Mouse (Mus musculus) kidney, embryonic 15.5 days (tissue): Measurements from ENCODE around the gene Ccdc33. TPM values are rescaled to one million over a fixed set of nuclear protein-coding genes. Genes with fewer than 3 reads are reported as not detected.
A peak's percentile ranks its signal among the peaks of the same experiment; 100 is the strongest.

Source experiments
- ATAC-seq: fragments of 200-750 bp; cut with Nextera tagmentation; replicated peaks from 2 replicates; pipeline ENCODE4 v1.8.0; 2017; ENCODE audit warnings: moderate TSS enrichment; ENCODE audit not compliant: low FRiP score
- H3K27ac ChIP-seq: fragments of 300-500 bp; sonication (generic); 2 replicates; pipeline ENCODE4 v1.5.1; 2015; ENCODE audit warnings: mild to moderate bottlenecking, inconsistent platforms
- H3K27me3 ChIP-seq: fragments of 300-500 bp; sonication (generic); 2 replicates; pipeline ENCODE4 v1.6.1; 2015; ENCODE audit warnings: inconsistent platforms
- H3K36me3 ChIP-seq: fragments of 300-500 bp; sonication (generic); 2 replicates; pipeline ENCODE4 v1.6.1; 2015; ENCODE audit warnings: inconsistent platforms
- H3K4me1 ChIP-seq: fragments of 300-500 bp; sonication (generic); 2 replicates; pipeline ENCODE4 v1.6.1; 2015; ENCODE audit warnings: inconsistent platforms
- H3K4me2 ChIP-seq: fragments of 300-500 bp; sonication (generic); 2 replicates; pipeline ENCODE4 v1.6.1; 2015; ENCODE audit warnings: moderate library complexity, mild to moderate bottlenecking, inconsistent platforms
- H3K4me3 ChIP-seq: fragments of 300-500 bp; sonication (generic); replicated peaks from 2 replicates; pipeline ENCODE4 v1.5.1; 2015; ENCODE audit warnings: mild to moderate bottlenecking, inconsistent platforms
- H3K9ac ChIP-seq: fragments of 300-500 bp; sonication (generic); 2 replicates; pipeline ENCODE4 v1.6.1; 2015; ENCODE audit warnings: mild to moderate bottlenecking, inconsistent platforms
- H3K9me3 ChIP-seq: fragments of 300-500 bp; sonication (generic); replicated peaks from 2 replicates; pipeline ENCODE4 v1.6.1; 2016; ENCODE audit warnings: inconsistent platforms
- WGBS: fragments of 180-500 bp; shearing (Covaris S2); methylation state at CpG from one replicate; pipeline ENCODE4 v1.1.7; 2015; ENCODE audit warnings: mixed read lengths; 5-methylcytosine and 5-hydroxymethylcytosine counted together
- polyA plus RNA-seq: library from polyadenylated mRNA; unstranded; fragments of >200 nt; fragmentation: Nextera tagmentation; extraction: Ambion mirVana; gene quantifications from 2 replicates; pipeline ENCODE4 v1.2.1, GENCODE M21; 2015

Gene Ccdc33
- polyA plus RNA-seq, 1 experiment from 2014 or later, result 0.29 TPM

DNA sequence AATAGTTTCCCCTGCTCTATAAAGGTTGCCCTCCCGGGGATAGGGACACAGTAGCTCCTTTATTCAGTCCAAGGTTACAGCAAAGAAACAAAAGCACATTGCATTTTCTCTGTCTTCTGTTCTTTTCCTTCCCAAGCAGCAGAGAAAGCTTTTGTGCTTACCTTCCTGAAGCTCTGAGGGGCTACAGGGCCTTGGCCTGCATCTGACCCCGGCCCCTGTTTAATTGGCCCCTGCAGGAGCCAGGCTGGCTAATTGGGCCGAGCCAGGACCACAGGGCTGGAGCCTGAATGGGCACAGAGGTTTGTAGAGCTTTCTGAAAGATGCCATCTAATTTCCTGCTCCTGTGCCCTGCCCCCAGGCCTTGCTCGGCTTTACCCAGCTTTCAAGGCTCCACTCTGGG, 77.6 kb downstream of the Ccdc33 start:
- peaks cover 19% of the 10 kb centered on the region for H3K27me3 ChIP-seq
- ATAC-seq, result no peak
- H3K36me3 ChIP-seq, result no peaks in the 10 kb centered on the region
- H3K9ac ChIP-seq, result no peak overlapping the region
- 0 out of 2 replicates have a peak overlapping the region, but pooled peaks have one; percentile 42 for H3K27ac ChIP-seq
- H3K4me2 ChIP-seq, result no peak overlapping the region
- peaks cover 46% of the 10 kb centered on the region for H3K4me1 ChIP-seq
- no peak overlapping the region for H3K4me3 ChIP-seq
- no peaks in the 10 kb centered on the region for H3K9me3 ChIP-seq
- 46% methylated on average over 4 of the region's 4 CpGs for WGBS

DNA sequence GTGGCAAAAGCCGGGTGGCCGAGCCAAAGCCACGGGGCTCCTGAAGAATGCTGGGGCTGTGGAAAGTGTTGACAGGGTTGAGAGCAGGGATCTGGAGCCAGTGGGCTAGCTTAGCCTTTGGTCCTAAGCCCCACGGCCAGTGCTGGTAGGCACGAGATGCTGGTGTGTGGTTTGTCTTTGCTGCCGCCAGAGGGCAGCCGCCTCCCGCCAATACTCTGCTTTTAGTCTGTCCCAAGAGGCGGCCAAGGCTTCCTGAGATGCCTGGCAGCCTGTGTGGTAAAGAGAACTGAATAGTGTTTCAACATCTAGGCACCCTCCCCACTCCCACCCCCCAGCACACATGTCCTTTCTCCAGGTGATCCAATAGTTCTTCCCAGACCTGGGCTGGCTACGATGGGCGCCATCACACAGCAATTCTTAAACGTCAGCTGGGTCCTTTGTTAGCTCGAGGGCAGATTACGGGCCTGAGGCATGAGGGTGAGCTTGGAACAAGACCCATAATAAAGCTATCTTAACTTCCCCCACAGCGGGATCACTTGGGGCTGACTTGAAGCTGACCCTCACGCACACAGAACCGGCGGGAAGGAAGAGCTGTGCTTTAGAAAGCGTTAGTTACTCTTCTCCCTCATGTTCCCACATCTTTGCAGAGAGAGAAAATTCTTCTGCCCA, 80.0 kb downstream of the Ccdc33 start:
- Histone ChIP-seq H3K9ac (no peak overlapping the region), H3K4me2 (no peak overlapping the region), H3K27ac (0 out of 2 replicates have a peak overlapping the region, but pooled peaks have one; percentile 20), H3K9me3 (no peaks in the 10 kb centered on the region), H3K4me3 (no peak overlapping the region), H3K27me3 (peaks cover 19% of the 10 kb centered on the region), H3K4me1 (peaks cover 31% of the 10 kb centered on the region), H3K36me3 (no peaks in the 10 kb centered on the region)
- 24% methylated on average over 19 of the region's 19 CpGs for WGBS
- ATAC-seq, result peak; percentile 72; the same call in 1 of the 2 replicates

DNA sequence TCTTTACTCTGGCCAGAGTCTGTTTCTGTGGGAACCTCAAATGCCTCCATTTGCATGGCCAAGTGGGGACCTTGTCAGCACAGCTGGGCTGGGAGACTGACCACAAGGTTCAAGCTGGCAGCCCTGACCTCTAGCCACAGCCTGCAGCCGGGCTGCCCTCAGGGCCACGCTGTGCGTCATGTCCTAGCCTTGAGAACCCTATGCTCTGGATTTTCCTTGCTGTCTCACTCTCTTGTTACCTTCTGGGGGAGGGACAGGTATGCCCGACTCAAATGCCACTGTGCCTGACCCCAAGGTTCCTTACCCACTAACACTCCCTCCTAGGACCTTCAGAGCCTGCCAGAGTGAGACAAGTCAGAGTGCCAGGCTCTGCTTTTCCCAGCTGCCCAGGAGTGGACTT, 81.7 kb downstream of the Ccdc33 start:
- no peak overlapping the region for H3K9ac ChIP-seq
- no peaks in the 10 kb centered on the region for H3K36me3 ChIP-seq
- ATAC-seq, result no peak
- H3K27ac ChIP-seq, result no peak overlapping the region
- H3K4me2 ChIP-seq, result no peak overlapping the region
- no peaks in the 10 kb centered on the region for H3K9me3 ChIP-seq
- H3K27me3 ChIP-seq, result peaks cover 19% of the 10 kb centered on the region
- no peak overlapping the region for H3K4me3 ChIP-seq
- peaks cover 22% of the 10 kb centered on the region for H3K4me1 ChIP-seq
- WGBS, result 69% methylated on average over 4 of the region's 4 CpGs

DNA sequence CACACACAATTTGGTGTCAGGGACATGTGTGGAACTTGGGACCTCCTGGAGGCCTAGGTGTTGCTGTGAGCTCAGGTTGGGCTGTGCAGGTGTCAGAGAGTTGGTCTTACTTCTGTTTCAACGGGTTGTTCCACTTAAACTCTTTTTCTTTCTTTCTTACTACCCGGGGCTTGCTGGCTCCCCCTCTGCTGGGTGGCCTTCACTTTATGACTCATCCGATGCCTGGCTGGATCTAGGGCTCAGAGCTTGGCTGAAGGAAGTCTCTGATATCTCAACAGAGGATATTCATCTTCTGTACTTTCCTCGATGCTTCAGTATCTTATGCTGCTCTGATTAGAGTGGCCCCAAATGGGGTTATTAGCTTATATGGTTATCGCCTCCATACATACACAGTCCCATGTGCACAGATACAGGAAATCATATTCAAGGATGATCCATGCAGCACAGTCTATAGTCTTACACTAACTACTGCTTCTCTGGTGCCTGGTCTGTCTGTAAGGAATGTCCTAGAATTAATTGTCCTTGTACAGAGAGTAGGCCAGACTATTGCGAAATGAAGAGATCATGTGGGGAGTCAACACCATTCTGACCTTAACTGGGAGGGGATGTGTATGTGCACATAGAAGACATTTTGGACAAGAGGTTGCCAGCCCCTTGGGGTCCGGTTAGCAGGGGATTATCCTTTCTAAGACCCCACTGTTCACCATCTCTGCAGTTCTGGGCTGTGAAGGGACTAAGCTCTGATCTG, 82.5 kb downstream of the Ccdc33 start:
- Histone ChIP-seq H3K4me3 (no peak overlapping the region), H3K36me3 (no peaks in the 10 kb centered on the region), H3K4me1 (peaks cover 14% of the 10 kb centered on the region), H3K4me2 (no peak overlapping the region), H3K27me3 (peaks cover 19% of the 10 kb centered on the region), H3K27ac (no peak overlapping the region), H3K9me3 (no peaks in the 10 kb centered on the region), H3K9ac (no peak overlapping the region)
- WGBS, result 68% methylated on average over 7 of the region's 7 CpGs
- ATAC-seq, result no peak

DNA sequence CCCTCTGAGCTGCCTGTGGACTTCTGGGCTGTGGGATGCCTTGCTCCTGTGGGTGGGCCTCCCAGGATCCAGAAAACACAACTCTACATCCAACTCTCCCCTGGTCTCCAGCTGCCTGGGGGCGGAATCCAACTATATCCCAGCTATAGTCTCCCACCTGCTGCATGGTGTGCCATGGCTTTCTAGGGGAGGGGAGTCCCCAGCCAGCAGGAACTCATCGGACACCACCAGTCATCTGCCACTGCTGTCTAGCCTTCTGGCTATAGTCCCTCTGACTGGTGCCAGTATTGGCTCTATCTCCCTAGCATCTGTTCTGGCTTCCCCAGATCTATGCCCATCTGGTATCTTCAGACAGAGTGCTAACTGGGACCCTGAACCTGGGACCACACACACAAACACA, 83.1 kb downstream of the Ccdc33 start:
- ATAC-seq, result no peak
- no peaks in the 10 kb centered on the region for H3K36me3 ChIP-seq
- no peak overlapping the region for H3K4me2 ChIP-seq
- H3K27me3 ChIP-seq, result peaks cover 19% of the 10 kb centered on the region
- WGBS, result 74% methylated on average over 2 of the region's 2 CpGs
- H3K27ac ChIP-seq, result no peak overlapping the region
- no peak overlapping the region for H3K9ac ChIP-seq
- no peaks in the 10 kb centered on the region for H3K9me3 ChIP-seq
- H3K4me3 ChIP-seq, result no peak overlapping the region
- H3K4me1 ChIP-seq, result peaks cover 9% of the 10 kb centered on the region; the same call in 1 of the 2 replicates

DNA sequence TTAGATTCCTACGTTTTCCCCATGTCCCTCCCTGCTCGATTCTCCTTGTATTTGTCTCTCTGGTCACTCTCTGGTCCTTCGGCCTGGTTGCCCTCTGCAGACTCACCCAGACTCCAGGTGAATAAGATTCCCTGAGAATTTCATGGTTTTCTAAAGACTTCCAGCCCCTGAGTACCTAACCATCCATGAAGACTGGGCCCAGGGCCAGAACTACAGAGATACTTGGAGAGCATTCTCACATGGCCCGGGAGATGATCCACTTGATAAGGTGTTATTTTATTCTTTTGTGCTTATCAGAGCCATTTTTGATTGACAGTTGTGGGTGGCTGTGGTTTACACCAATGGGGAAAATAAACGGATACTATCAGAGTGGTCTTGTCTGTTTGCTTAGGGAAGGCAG, 86.7 kb downstream of the Ccdc33 start:
- Histone ChIP-seq H3K36me3 (no peaks in the 10 kb centered on the region), H3K4me2 (no peak overlapping the region), H3K9me3 (no peaks in the 10 kb centered on the region), H3K4me1 (no peaks in the 10 kb centered on the region), H3K27me3 (peaks cover 8% of the 10 kb centered on the region; the same call in 1 of the 2 replicates), H3K4me3 (no peak overlapping the region), H3K9ac (no peak overlapping the region), H3K27ac (no peak overlapping the region)
- 71% methylated on average over 5 of the region's 5 CpGs for WGBS
- ATAC-seq, result no peak

DNA sequence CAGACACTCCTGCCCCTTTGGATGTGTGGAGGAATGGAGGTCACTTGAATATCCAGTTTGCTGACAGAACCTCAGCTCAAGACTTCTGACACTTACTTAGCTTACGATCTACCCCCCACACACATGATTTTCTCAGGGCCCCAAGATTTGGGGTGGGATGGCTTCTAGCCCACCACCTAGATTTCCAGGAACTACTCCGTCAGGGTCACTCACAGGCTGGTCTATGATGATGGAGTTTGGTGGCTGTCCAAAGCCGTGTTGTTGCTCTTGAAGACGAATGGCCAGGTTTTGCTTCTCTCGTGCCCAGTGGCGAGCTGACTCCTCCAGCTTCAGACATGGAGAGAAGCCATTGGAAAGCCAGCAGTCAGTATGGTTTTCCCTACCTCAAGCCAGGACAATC, 89.0 kb downstream of the Ccdc33 start:
- H3K4me2 ChIP-seq, result no peak overlapping the region
- H3K9me3 ChIP-seq, result no peaks in the 10 kb centered on the region
- H3K27ac ChIP-seq, result no peak overlapping the region
- no peaks in the 10 kb centered on the region for H3K4me1 ChIP-seq
- no peaks in the 10 kb centered on the region for H3K36me3 ChIP-seq
- H3K4me3 ChIP-seq, result no peak overlapping the region
- no peak for ATAC-seq
- 0 out of 2 replicates have a peak, but pooled peaks cover 4% of the 10 kb centered on the region for H3K27me3 ChIP-seq
- WGBS, result 83% methylated on average over 6 of the region's 6 CpGs
- H3K9ac ChIP-seq, result no peak overlapping the region

DNA sequence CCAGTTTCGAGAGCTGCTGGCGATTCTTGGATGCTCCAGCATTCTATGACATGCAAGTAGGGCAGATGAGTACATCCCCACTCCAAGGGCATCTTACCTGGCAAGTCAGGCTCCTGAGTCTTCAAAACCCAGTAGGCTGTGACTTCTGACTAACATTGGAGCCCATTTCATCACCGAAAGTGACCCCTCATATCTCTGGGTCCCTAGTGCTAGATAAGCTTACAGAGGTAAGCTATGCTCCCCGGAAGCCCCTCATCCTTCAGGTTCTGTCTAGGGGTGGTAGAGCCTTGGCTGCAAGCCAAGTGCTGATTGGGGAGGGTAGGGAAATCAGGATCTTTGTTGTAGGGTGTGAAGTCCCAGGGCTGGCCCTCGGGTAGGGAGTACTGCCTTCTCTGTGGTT, 89.8 kb downstream of the Ccdc33 start:
- H3K27me3 ChIP-seq, result 0 out of 2 replicates have a peak, but pooled peaks cover 4% of the 10 kb centered on the region
- no peak for ATAC-seq
- no peak overlapping the region for H3K27ac ChIP-seq
- WGBS, result 74% methylated on average over 5 of the region's 5 CpGs
- H3K36me3 ChIP-seq, result no peaks in the 10 kb centered on the region
- no peak overlapping the region for H3K4me3 ChIP-seq
- H3K9me3 ChIP-seq, result no peaks in the 10 kb centered on the region
- no peak overlapping the region for H3K4me2 ChIP-seq
- H3K4me1 ChIP-seq, result no peaks in the 10 kb centered on the region
- H3K9ac ChIP-seq, result no peak overlapping the region

DNA sequence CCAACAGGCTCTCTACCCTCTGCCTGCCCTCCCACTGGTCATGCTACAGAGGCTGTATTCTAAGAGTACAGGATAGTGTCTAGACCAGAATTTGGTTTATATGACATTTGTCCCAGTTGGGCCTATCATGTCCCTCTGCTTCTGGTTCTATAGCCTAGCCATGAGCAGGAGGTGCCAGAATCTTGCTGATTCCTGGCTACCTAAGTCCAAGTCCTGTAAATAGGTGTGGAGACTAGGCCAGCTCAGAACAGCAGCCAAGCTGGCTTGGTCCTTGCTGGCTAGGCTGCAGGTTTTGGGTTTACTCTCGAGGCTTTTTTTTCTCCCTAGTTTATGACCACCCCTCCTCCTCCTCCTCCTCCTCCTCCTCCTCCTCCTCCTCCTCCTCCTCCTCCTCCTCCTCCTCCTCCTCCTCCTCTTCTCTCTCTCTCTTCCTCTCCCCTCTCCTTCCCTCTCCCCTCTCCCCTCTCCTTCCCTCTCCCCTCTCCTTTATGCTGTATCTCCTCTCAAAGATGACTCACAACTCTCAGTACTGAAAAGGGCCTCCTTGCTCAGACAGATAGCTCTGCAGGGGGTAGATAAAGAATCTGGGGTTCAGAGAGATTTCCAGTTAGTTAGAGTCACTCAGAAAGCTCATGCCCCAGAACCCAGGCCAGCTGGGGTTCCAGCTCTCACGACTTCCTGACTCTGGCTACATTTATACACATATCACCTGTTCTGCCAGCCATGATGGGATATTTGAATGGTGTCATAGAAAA, 91.0 kb downstream of the Ccdc33 start:
- WGBS, result 33% methylated on average over 2 of the region's 2 CpGs
- no peaks in the 10 kb centered on the region for H3K4me1 ChIP-seq
- H3K27me3 ChIP-seq, result 0 out of 2 replicates have a peak, but pooled peaks cover 4% of the 10 kb centered on the region
- H3K36me3 ChIP-seq, result no peaks in the 10 kb centered on the region
- ATAC-seq, result no peak
- H3K9ac ChIP-seq, result no peak overlapping the region
- no peak overlapping the region for H3K4me2 ChIP-seq
- no peaks in the 10 kb centered on the region for H3K9me3 ChIP-seq
- no peak overlapping the region for H3K4me3 ChIP-seq
- no peak overlapping the region for H3K27ac ChIP-seq

DNA sequence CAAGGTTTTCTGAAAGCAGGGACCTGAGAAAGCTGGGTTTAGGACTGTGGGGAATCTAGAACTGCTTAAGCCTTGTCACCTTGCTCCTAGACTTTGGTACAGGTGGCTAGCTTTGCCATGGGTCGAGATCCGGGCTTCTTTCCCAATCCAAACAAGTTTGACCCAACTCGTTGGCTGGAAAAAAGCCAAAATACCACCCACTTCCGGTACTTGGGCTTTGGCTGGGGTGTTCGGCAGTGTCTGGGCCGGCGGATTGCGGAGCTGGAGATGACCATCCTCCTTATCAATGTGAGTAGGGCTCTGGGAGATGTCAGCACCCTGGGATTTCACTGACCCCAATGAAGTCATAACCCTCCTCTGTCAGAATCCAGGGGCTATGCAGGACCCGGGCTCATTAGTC, 92.6 kb downstream of the Ccdc33 start:
- H3K9ac ChIP-seq, result no peak overlapping the region
- no peak for ATAC-seq
- no peaks in the 10 kb centered on the region for H3K4me1 ChIP-seq
- no peaks in the 10 kb centered on the region for H3K36me3 ChIP-seq
- H3K4me2 ChIP-seq, result no peak overlapping the region
- H3K4me3 ChIP-seq, result no peak overlapping the region
- H3K27ac ChIP-seq, result no peak overlapping the region
- no peaks in the 10 kb centered on the region for H3K9me3 ChIP-seq
- 86% methylated on average over 9 of the region's 9 CpGs for WGBS
- 0 out of 2 replicates have a peak, but pooled peaks cover 4% of the 10 kb centered on the region for H3K27me3 ChIP-seq

DNA sequence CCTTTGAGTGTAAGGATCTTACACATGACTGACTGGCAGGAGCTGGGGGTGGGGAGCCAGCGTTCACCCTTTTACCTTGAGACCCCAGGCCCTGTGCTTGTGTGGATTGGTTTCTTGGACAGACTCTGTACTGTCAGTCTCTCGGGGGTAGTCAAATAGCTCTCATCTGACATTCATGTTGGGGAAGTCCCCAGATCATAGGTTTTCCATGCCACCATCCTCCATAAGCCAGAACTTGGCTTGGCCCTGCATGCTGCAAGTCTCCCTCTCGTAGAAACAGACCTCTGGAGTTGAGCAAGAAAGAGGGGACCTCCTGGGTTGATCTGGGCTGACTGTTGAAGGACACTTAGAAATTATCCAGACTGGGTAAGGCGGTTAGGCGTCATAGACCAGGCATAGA, 100.2 kb downstream of the Ccdc33 start:
- WGBS, result 87% methylated on average over 5 of the region's 5 CpGs

DNA sequence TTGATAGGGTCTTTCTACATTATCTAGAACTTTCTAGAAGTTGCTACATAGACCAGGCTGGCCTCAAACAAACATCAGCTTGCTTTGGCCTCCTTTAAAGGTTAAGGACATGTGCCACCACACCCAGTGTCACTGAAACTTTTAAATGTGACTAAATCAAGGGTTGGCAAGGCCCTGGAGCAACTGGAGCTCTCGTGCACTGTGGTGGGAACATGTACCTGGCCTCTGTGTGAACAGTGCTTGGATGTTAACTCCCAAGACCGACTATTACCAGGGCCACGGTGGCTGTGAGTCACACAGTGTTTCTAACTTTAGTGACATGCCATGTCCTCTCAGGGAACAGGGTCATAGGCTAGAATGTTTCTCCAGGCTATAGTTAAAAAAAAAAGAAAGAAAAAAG, 101.7 kb downstream of the Ccdc33 start:
- H3K9ac ChIP-seq, result no peak overlapping the region
- no peak overlapping the region for H3K4me2 ChIP-seq
- H3K9me3 ChIP-seq, result no peaks in the 10 kb centered on the region
- peaks cover 6% of the 10 kb centered on the region; the same call in 1 of the 2 replicates for H3K27me3 ChIP-seq
- no peak overlapping the region for H3K27ac ChIP-seq
- peaks cover 14% of the 10 kb centered on the region for H3K4me1 ChIP-seq
- no peak for ATAC-seq
- H3K4me3 ChIP-seq, result no peak overlapping the region
- 79% methylated on average over 3 of the region's 3 CpGs for WGBS
- H3K36me3 ChIP-seq, result no peaks in the 10 kb centered on the region

More for the DNA sequence above, 100.2 kb downstream of the Ccdc33 start:
- Histone ChIP-seq H3K9me3 (no peaks in the 10 kb centered on the region), H3K4me3 (no peak overlapping the region), H3K4me2 (no peak overlapping the region), H3K36me3 (no peaks in the 10 kb centered on the region), H3K9ac (no peak overlapping the region), H3K27me3 (peaks cover 6% of the 10 kb centered on the region; the same call in 1 of the 2 replicates), H3K4me1 (peaks cover 7% of the 10 kb centered on the region), H3K27ac (no peak overlapping the region)
- ATAC-seq, result no peak
